10 mouse cellular contexts compared by ENCODE assay signal in the genomic region with DNA sequence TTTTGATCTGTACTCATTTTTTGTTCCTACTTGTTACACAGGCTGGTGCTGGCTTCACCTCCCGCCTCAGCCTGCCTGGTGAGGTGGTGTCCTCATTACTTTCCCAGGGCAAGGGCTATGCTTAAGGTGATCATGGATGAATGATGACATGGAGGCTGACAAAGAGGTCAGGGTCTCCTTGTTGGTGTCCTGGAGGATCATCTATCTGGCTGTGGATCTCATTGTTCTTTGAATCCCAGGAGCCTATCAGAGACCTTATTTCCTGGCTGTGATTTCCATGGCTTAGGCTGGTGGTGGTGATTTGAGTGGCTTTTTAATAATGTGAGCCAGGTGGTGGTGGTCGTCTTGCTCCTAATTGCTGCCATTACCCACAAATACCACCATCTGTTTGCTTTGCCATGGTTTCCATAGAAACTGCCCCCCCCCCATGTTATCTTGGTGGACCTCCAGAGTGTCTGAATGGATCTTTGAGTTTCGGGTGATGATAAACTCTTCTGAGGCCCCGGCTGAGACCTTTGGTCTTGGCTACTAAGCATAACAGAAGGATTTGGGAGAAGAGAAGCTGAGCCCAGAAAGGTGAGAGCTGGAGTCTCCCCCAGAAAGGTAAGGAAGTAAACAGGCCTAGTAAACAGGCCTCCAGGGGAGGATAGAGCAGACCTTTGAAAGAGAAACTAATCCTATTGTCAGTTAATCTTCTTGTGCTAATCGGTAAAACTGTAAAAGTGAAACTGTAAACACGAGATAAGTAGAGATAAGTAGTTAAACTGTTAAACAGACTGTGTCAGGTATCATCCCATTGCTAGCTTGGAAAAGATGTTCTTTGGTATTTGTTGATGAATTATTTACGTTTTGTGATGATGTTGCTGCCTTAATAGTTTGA. TPM values are rescaled to one million over a fixed set of nuclear protein-coding genes. Genes with fewer than 3 reads are reported as not detected.
A peak's percentile ranks its signal among the peaks of the same experiment; 100 is the strongest.
DNase-seq lines count a peak whose midpoint lies in the region; ATAC-seq and TF ChIP-seq lines count a peak whose summit lies in the region.
"Had no signal": no experiment of that assay in that cellular context is flagged by ENCODE, and none has a peak within 500 bp of the region (broad histone marks: within the 10 kb centered on the region; RNA-seq: fewer than 3 reads in every experiment).

No protein-coding gene starts in this region.

- no peaks in the 10 kb centered on the region for H3K27me3 ChIP-seq in liver, embryonic 11.5 days (replicated peaks; ENCODE audit: control insufficient read depth, insufficient read depth, low read length)
- no peaks in the 10 kb centered on the region for H3K27me3 ChIP-seq in embryonic facial prominence, embryonic 14.5 days (replicated peaks; ENCODE audit: control insufficient read depth, insufficient read depth, low read length)
- no peaks in the 10 kb centered on the region for H3K27me3 ChIP-seq in liver, embryonic 12.5 days (replicated peaks)

- no peak for ATAC-seq in liver, embryonic 11.5 days (replicated peaks; ENCODE audit: low FRiP score)
- ATAC-seq in embryonic facial prominence, embryonic 14.5 days (ENCODE audit: low read depth): peak; percentile 62
- no peak; the same call in 1 of the 2 replicates for ATAC-seq in liver, embryonic 12.5 days

- 36% methylated on average over 7 of the region's 7 CpGs for WGBS in liver, embryonic 11.5 days
- WGBS in embryonic facial prominence, embryonic 14.5 days: 44% methylated on average over 7 of the region's 7 CpGs
- WGBS in liver, embryonic 12.5 days (ENCODE audit: insufficient replicate concordance): 30% methylated on average over 7 of the region's 7 CpGs

- H3K4me2 ChIP-seq in liver, embryonic 11.5 days: peak overlapping the region; percentile 49
- 0 out of 2 replicates have a peak overlapping the region, but pooled peaks have one; percentile 7 for H3K4me2 ChIP-seq in embryonic facial prominence, embryonic 14.5 days (ENCODE audit: low read depth, low read length)
- H3K4me2 ChIP-seq in liver, embryonic 12.5 days: peak overlapping the region; percentile 53

- H3K4me3 ChIP-seq in liver, embryonic 11.5 days (ENCODE audit: low read depth, low read length): 0 out of 2 replicates have a peak overlapping the region, but pooled peaks have one; percentile 7
- H3K4me3 ChIP-seq in embryonic facial prominence, embryonic 14.5 days (ENCODE audit: low read depth, low read length): no peak overlapping the region
- H3K4me3 ChIP-seq in liver, embryonic 12.5 days: peak overlapping the region; percentile 29
- no peak overlapping the region for H3K4me3 ChIP-seq in left cerebral cortex, adult 2 months

- no peak overlapping the region for H3K9ac ChIP-seq in liver, embryonic 11.5 days (ENCODE audit: low read depth, low read length)
- H3K9ac ChIP-seq in embryonic facial prominence, embryonic 14.5 days (ENCODE audit: low read depth, low read length): no peak overlapping the region
- 0 out of 2 replicates have a peak overlapping the region, but pooled peaks have one; percentile 9 for H3K9ac ChIP-seq in liver, embryonic 12.5 days

- no peaks in the 10 kb centered on the region for H3K4me1 ChIP-seq in liver, embryonic 11.5 days (replicated peaks; ENCODE audit: control insufficient read depth, insufficient read depth, low read length)
- H3K4me1 ChIP-seq in embryonic facial prominence, embryonic 14.5 days (ENCODE audit: control insufficient read depth, insufficient read depth, low read length): no peaks in the 10 kb centered on the region
- peaks cover 15% of the 10 kb centered on the region for H3K4me1 ChIP-seq in liver, embryonic 12.5 days

- no peaks in the 10 kb centered on the region for H3K36me3 ChIP-seq in liver, embryonic 11.5 days (ENCODE audit: control insufficient read depth, insufficient read depth, low read length)
- H3K36me3 ChIP-seq in embryonic facial prominence, embryonic 14.5 days (ENCODE audit: control insufficient read depth, insufficient read depth, low read length): no peaks in the 10 kb centered on the region
- no peaks in the 10 kb centered on the region for H3K36me3 ChIP-seq in liver, embryonic 12.5 days

- H3K9me3 ChIP-seq in liver, embryonic 11.5 days (ENCODE audit: control insufficient read depth, low read length): no peaks in the 10 kb centered on the region
- H3K9me3 ChIP-seq in embryonic facial prominence, embryonic 14.5 days (ENCODE audit: control insufficient read depth, low read length): no peaks in the 10 kb centered on the region
- no peaks in the 10 kb centered on the region for H3K9me3 ChIP-seq in liver, embryonic 12.5 days (replicated peaks)

- DNase-seq in liver, embryonic 11.5 days (ENCODE audit: low spot score): no peak
- DNase-seq in liver (no peak), MN1 (ENCODE audit: low spot score) (no peak)
- no peak for DNase-seq in embryonic facial prominence, embryonic 14.5 days (ENCODE audit: low spot score)
- DNase-seq in retina, embryonic 14.5 days (ENCODE audit: low spot score): peak; percentile 29
- no peak for DNase-seq in lung, postnatal 10 days
- DNase-seq in left cerebral cortex, adult 2 months (ENCODE audit: extremely low spot score in 1 of 2, low spot score in 2 of 2): no peak
- DNase-seq: kidney, adult 11 months; lung, adult 2 months had no signal

- no peak overlapping the region for H3K27ac ChIP-seq in liver, embryonic 11.5 days (ENCODE audit: low read depth, low read length)
- H3K27ac ChIP-seq in embryonic facial prominence, embryonic 14.5 days (replicated peaks; ENCODE audit: low read depth, low read length): no peak overlapping the region
- H3K27ac ChIP-seq in liver, embryonic 12.5 days: 0 out of 2 replicates have a peak overlapping the region, but pooled peaks have one; percentile 36
- no peak overlapping the region for H3K27ac ChIP-seq in left cerebral cortex, adult 2 months

- TF ChIP-seq CTCF in left cerebral cortex, adult 2 months (IDR thresholded peaks at IDR 0.05): no peak

- intact Hi-C loops in left cerebral cortex, adult 2 months (cut with DNase I): no loop called here

RNA-seq across cellular contexts. Expression of a gene that starts 18.5 kb away (rescaled TPM):
- polyA plus RNA-seq in liver, embryonic 11.5 days (2014; fragmentation: Nextera tagmentation; extraction: Ambion mirVana): 89.2 and 93.5 TPM in 2 replicates
- 88.5 and 102 TPM in 2 replicates for polyA plus RNA-seq in embryonic facial prominence, embryonic 14.5 days (2014; fragmentation: Nextera tagmentation; extraction: Ambion mirVana)
- 59.7 and 60.5 TPM in 2 replicates for polyA plus RNA-seq in liver, embryonic 12.5 days (2016; fragmentation: Nextera tagmentation; extraction: Ambion mirVana)
- total RNA-seq in left cerebral cortex, adult 2 months (2021): 10 to 100 TPM; 52.2 to 56.9 TPM

Comparison
In these comparisons a context has a peak if more than half of its experiments do, and no peak if none do; other contexts are left out.
1. H3K4me3 ChIP-seq: peak in liver, embryonic 11.5 days (single experiment) and liver, embryonic 12.5 days (single experiment); none in embryonic facial prominence, embryonic 14.5 days (single experiment) and left cerebral cortex, adult 2 months (single experiment).
2. Peak in every context shown above with its lines, with median percentiles within 50 percentile points of each other: H3K4me2 ChIP-seq.